Mouse (Mus musculus) testis, adult 2 months (tissue): ENCODE measurements around the gene Ncaph2.

Experiments
- CTCF ChIP-seq: fragments of 200-500 bp; IDR thresholded peaks from 2 replicates; pipeline ENCODE4 v1.5.1; 2012; ENCODE audit warnings: low read depth, mild to moderate bottlenecking, inconsistent platforms, low read length, moderate library complexity; ENCODE audit not compliant: control insufficient read depth, insufficient read depth, insufficient replicate concordance
- POLR2A ChIP-seq: fragments of 200-500 bp; IDR thresholded peaks from 2 replicates; pipeline ENCODE4 v1.6.1; 2012; ENCODE audit warnings: low read depth, mild to moderate bottlenecking, inconsistent platforms, low read length, moderate library complexity; ENCODE audit not compliant: control insufficient read depth

DNA sequence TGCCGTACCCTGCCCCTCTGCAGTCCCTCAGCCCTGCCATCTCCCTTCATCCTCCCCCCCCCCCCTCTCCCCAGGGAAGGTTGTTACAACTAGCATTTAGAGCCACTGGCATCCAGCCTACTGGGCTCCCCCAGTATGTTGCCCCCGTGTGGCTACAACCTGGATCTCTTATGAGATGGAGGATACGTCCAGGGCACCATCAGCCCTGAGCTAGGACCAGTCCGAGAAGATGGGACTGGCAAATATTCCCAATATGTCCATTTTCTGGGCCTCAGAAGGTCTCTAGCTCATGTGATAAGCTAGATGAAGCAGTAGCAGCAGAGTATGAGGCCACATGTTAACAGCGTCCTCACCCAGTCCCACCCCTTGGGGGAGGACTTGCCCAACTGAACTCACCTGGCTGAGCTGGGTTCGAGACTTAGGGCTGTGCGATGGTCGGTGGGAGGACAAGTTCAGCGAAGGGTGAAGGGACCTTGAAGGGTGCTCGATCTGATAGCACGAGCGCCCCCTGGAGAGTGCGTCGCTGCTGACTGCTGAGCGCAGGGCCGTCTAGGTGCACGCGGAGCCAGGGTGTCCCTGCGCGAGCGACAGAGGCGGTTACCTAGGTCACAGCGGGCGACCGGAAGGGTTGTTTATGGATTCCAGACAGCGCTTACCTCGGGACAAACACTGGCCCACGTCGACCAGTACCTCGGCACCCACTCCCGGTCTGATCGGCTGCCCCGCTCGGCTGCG lies 17.7 kb downstream of the Ncaph2 start:
- TF ChIP-seq POLR2A (no peak), CTCF (peak; percentile 66; the same call in 1 of the 2 replicates)
